Mouse (Mus musculus): ENCODE measurements around the gene Zfp57. TPM values are rescaled to one million over a fixed set of nuclear protein-coding genes. Genes with fewer than 3 reads are reported as not detected.

The Zfp57 gene
- total RNA-seq (2023), result not detected

DNA sequence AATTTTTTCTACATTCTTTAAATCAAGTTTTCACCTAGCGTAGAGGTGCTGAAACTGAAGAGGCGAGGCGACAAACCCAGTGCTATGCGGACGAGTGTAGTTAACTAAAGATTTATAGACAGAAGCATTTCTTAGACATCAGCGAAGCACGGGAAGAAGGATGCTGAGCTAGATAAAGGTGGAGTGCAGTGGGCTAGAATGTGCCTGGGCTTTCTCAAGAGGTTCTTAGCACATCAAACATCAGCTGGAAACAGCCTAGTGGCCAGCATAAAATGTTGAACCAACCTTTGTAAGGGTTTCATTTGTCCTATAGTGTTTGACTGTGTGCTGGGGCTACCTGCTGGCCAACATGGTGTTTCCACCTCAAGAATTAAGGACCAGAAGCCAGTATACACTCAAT is at the start of gene Zfp57:
Gene Zfp57, plus strand, starts transcription at position 301 of the 400 bp plus-strand sequence.

DNA sequence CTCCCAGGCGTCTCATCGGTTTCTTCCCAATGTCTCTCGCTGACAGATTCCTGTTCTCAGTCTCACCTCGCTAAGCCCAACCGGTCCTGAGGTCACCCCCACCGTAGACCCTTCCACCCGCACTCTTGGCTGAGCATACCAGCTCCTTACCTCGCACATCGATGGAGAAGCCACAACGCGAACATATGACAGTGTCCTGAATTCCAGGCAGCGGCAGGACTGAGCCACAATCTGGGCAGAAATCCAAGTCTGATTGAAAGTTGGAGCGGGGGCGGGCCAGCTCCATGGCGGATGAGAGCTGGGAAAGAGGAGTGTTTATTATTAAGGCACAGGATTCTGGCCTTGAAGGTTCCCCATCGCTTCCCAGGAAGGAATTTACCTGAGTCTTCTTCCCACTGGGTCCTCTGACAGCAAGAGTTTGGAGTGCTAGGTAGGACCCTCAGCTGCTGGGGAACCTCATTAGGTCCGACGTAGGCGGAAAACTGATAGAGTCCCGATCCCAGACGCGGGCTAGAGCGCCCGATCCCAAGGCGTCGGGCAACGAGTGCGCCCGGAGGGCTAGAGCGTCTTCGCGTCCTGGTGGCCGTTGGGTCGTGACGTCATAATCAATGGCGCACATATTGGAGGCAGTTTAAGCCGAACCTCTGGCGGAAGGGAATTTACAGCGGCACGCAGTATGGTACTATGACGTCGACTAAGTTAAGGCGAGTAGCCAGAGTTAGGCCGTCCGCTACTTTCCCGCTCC is 42.8 kb upstream of the Zfp57 start, which contains the start of the genes Znrd1 and Znrd1as:
Gene Znrd1, minus strand, starts transcription at position 561 of the 745 bp plus-strand sequence.
Gene Znrd1as, plus strand, starts transcription at position 594 of the 745 bp plus-strand sequence.

DNA sequence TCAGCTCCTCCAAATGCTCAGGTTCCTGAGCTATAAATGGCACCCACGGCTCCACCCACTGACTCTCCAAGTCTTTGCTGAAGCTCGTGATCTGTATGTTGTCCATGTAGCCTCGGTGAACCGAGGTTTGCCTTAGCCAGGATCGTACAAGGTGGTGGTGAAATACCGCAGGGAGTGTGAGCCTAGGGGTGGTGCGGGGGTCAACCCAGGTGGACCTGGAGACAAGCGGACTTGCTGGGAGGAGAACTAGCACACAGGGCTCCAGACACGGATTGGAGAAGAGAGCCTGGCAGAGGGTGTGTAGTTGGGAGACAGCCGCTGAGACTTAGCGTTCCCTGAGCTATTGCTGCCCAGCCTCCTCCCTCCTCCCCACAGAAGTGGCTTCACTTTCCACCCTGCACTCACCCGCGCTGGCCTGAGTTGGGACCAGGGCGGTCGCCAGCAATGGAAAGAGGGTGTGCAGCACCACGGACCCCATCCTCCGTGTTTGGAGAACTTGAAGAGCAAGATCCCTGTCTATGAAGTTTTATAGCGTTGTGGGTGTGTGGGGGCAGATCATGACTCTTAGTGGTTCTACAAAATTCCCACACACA is 19.6 kb upstream of the Zfp57 start, which contains the start of gene 2410137M14Rik:
Gene 2410137M14Rik, minus strand, starts transcription at position 17 of the 593 bp plus-strand sequence.

DNA sequence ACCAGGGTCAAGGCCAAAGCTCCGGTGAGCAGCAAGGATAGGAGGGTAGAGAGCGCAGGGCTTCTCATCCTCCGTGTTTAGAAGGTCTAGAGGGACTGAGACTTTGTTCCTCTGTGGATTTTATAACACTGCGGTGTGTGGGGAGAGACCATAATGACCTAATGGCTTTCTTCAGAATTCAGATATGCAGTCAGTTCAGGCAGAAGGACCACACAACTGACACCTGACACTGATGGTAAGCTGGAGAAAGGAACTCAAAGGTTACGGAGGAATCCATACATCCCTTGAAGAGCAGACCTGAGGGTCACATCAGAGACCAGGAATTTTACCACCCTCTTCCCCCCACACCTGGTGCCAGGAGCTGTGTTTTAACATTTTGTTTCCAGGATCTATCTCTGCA is 11.5 kb upstream of the Zfp57 start, which contains the start of gene H2-M5:
Gene H2-M5, minus strand, starts transcription at position 101 of the 400 bp plus-strand sequence.

DNA sequence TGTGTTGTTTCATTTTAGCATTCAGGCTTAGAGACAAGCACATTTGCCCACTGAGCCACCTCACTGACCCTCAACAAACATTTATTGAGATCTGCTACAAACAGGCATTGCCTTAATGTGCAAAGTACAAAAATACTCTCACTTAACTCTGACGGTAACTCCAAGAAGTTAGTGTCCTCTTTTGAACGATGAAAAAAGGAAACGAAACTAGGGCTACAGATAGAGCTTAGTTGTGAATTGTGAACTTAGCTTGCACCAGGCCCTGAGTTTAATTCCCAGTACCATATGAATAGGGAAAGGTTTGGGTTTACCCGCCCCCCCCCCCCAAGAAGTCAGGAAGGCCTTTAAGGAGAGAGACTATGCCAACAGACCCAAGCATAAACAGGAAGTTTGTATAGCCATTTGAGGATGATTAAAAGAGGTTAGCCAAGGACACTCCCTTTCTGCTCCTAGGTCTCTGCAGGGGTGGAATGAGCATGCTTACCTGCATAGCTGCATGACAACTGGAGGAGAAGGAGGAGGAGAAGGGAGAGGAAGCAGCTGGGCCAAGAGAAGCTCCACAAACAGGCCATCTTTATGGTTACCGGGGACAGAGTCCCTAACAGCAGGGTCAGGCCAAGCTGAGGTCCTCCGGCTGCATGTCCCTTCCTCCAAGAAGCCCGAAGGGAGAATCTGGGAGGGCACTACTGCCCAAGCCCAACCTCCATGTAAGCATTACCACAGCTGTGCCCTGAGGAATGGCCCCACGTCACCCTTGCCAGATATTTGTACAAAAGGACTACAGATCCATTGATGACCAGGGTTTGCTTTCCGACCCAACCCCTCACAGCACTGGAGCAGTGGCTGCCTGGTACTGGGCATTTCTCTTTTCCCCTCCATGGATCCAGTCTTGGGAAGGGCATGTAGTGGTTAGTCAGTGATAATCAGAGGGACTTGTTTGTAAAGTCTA is 21.9 kb downstream of the Zfp57 start, which contains the start of gene Mog:
Gene Mog, minus strand, starts transcription at position 771 of the 949 bp plus-strand sequence.

DNA sequence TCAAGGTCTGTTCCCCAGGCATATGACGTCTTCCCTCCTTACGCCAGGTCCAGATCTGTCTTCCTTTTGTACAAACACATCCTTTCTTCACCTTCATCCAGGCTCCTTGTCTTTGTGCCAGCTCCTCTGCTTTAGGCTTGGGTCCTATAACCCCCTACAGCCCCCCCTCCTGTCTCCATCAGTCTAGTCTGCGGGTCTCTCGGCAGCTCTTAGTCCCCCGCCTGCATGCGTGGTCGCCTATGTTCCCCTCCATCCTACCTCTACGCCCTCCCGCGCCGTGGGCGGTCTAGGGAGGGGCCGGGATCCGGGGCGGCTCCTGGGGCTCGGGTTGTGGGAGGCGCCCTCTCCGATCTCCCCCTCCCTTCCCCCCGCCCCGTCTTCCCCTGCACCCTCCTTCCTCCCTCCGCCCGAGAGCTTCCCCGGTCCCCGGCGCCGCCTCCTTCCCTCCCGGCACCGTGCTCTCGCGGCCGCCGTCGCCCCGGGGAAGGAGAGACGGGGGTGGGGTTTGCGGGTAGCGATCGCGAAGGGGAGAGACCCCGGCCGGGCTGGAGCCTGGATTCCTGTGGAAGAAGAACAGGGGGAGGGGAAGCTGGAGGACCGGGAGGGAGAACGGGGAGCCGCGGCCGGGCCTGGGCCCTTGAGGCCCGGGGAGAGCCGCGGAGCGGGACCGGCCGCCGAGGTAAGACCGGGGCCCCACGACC is 44.8 kb downstream of the Zfp57 start, which contains the start of gene Gabbr1:
Gene Gabbr1, plus strand, starts transcription at position 356 of the 701 bp plus-strand sequence.

Other genes with a start within 250 kb of the Zfp57 start
- not detected for gene H2-M10.5, start 228.3 kb upstream of the Zfp57 start, total RNA-seq (2023)
- not detected for gene H2-M10.6, start 189.0 kb upstream of the Zfp57 start, total RNA-seq (2023)
- 100 to 1,000 TPM; 175 to 200 TPM for gene Trim26, start 164.0 kb upstream of the Zfp57 start, total RNA-seq (2023)
- gene Trim15, start 134.0 kb upstream of the Zfp57 start, total RNA-seq (2023), result not detected
- under 1 TPM in 1 of 2 experiments, not detected in 1; 0.46 TPM for gene Trim10, start 131.6 kb upstream of the Zfp57 start, total RNA-seq (2023)
- under 1 TPM in 1 of 2 experiments, not detected in 1; 0.36 TPM for gene Trim40, start 111.0 kb upstream of the Zfp57 start, total RNA-seq (2023)
- not detected for gene Trim31, start 103.0 kb upstream of the Zfp57 start, total RNA-seq (2023)
- gene Rnf39, start 58.2 kb upstream of the Zfp57 start, total RNA-seq (2023), result not detected
- gene Ppp1r11, start 49.4 kb upstream of the Zfp57 start, total RNA-seq (2023), result 100 to 1,000 TPM in 1 of 2 experiments, 10 to 100 TPM in 1; 95.2 to 105 TPM
- gene Znrd1, start 42.6 kb upstream of the Zfp57 start, total RNA-seq (2023), result 10 to 100 TPM; 70.2 to 71.0 TPM
- 1 to 10 TPM; 1.6 to 7.4 TPM for gene Znrd1as, start 42.6 kb upstream of the Zfp57 start, total RNA-seq (2023)
- not detected for gene 2410137M14Rik, start 19.9 kb upstream of the Zfp57 start, total RNA-seq (2023)
- not detected for gene H2-M5, start 11.6 kb upstream of the Zfp57 start, total RNA-seq (2023)
- not detected for gene Mog, start 22.2 kb downstream of the Zfp57 start, total RNA-seq (2023)
- gene Gabbr1, start 44.8 kb downstream of the Zfp57 start, total RNA-seq (2023), result 10 to 100 TPM; 65.4 to 88.3 TPM
- gene Olfr90, start 87.3 kb downstream of the Zfp57 start, total RNA-seq (2023), result under 1 TPM; 0.20 to 0.59 TPM
- not detected for gene Olfr91, start 97.1 kb downstream of the Zfp57 start, total RNA-seq (2023)
- gene Olfr92, start 118.9 kb downstream of the Zfp57 start, total RNA-seq (2023), result not detected
- not detected for gene Olfr93, start 160.3 kb downstream of the Zfp57 start, total RNA-seq (2023)
- not detected for gene Ubd, start 192.7 kb downstream of the Zfp57 start, total RNA-seq (2023)
- not detected for gene Olfr94, start 199.8 kb downstream of the Zfp57 start, total RNA-seq (2023)
- not detected for gene Olfr95, start 212.0 kb downstream of the Zfp57 start, total RNA-seq (2023)
- gene Olfr96, start 219.0 kb downstream of the Zfp57 start, total RNA-seq (2023), result not detected
- not detected for gene Olfr97, start 236.2 kb downstream of the Zfp57 start, total RNA-seq (2023)

Data from B cell, adult 67 days (primary cell).